Mouse (Mus musculus) hematopoietic stem cell, adult 5-6 weeks (primary cell): ENCODE measurements around the gene Mb. TPM values are rescaled to one million over a fixed set of nuclear protein-coding genes. Genes with fewer than 3 reads are reported as not detected.
A peak's percentile ranks its signal among the peaks of the same experiment; 100 is the strongest.

ENCODE experiments used
- ATAC-seq, 2 experiments: fragments of 125-278 bp in 1 of 2; replicated peaks in 1 of 2; 2 replicates each; pipeline ENCODE4 v1.8.0; 2016 to 2017; ENCODE audit warnings: inconsistent platforms in 2 of 2, mild to moderate bottlenecking in 2 of 2, moderate number of reproducible peaks in 2 of 2, low read depth in 1 of 2, moderate TSS enrichment in 1 of 2; ENCODE audit not compliant: low FRiP score in 2 of 2, poor library complexity in 2 of 2, severe bottlenecking in 2 of 2, insufficient read depth in 1 of 2, low TSS enrichment in 1 of 2
- total RNA-seq: library from RNA; stranded (forward); fragments of 172-1452, 232-1000 nt; gene quantifications from 2 replicates; pipeline ENCODE4 v1.2.3, GENCODE M21; 2017

Mb gene
- total RNA-seq, 1 experiment from 2014 or later = not detected

DNA sequence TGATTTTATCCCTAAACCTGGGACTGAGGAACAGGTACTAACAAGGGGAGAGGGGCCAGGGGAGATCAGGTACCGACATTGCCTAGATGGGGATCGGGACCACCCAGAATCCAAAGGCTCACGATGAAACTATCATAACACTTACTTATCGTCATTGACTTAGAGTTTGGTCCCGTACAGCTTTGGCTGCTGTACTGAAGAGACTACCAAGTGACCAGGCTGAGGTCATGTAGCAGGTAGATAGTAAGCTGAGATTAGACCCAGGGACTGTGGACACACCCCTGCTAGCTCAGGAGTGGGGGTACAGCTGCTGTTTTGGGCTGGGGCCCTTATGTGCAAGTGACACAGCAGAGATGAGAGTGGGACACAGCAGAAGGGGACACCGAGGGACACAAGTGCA lies 34.0 kb downstream of the Mb start:
- no peak for ATAC-seq

GRCm38 (mm10) chr15:77014985-77015384 lies 35.5 kb downstream of the Mb start:
- ATAC-seq = no peak

- no peak for ATAC-seq
Observed at GRCm38 (mm10) chr15:77014431-77014830, 36.0 kb downstream of the Mb start.

- no peak for ATAC-seq
Observed at GRCm38 (mm10) chr15:77013753-77014241, 36.7 kb downstream of the Mb start.

- no peak for ATAC-seq
Observed at GRCm38 (mm10) chr15:77008851-77009250, 41.6 kb downstream of the Mb start.

GRCm38 (mm10) chr15:77003868-77004215 lies 46.6 kb downstream of the Mb start:
- peak in 1 of 2 experiments; percentile 56; a peak in 1 of 4 replicates for ATAC-seq

DNA sequence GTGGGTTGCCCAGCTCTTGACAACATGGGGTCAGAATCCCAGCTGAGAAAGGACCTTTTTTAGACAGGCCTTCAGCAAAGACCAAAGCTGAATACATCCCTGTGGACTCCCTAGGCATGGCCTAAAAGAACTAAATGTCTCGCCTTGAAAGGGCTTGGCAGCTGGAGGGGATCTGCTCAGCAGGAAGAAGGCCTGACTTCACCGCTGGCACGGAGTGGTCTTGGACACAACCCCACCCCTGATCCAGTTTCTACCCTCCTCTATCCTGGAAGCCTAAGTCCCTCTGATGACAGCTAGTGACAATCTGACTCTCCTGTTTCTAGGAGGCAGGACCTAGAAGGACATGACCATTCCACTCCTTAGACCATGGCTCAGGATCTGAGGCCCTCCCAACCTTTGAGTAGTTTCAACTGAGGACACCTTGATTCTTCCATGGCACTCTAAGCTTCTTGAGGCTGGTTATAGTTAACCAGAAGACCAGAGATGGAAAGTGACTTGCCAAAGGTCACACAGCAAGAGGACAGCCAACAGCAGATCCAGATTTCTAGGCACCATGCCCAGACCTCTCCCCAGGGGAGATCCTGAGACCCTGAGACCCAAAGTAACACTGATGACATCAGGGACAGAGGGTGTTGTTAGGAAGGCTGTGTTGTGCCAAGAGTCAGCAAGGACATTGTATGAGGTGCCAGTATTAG lies 47.1 kb downstream of the Mb start:
- ATAC-seq = no peak

DNA sequence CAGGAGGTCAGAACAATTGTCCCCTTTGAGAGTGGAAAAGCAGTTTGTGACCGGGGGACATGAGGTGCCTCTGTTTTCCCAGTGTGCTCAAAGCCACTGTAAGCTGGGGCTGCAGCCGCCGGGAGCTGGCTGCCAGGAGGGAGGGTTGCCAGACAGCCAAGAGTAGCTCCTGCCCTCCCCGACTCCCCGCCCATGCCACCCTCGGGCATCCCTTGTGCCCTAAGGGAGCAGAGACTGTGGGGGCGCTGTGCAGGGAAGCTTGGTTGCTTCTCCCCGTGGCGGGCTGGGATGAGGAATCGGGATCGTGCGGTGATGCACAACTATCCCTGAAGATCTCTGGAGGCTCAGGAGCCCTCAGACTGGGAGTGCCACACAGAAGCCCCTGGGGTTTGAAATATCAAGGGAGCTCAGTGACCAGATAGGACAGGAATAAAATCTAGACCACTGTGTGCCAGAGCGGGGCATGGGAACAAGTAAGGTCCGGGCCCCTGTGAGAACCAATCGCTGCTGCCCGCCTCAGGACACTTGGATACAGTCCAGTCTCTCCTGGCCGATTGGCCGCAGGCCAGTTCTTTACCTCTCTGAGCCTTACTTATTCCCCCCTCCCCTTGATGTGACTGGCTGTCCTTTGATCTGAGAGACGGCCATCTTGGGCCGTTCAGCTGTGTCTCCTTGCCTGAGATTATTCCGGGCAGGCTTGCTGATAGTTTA lies 51.4 kb downstream of the Mb start:
- ATAC-seq = no peak

GRCm38 (mm10) chr15:76998048-76998447 lies 52.4 kb downstream of the Mb start:
- ATAC-seq = no peak

GRCm38 (mm10) chr15:76994413-76994812 lies 56.1 kb downstream of the Mb start:
- ATAC-seq = no peak

DNA sequence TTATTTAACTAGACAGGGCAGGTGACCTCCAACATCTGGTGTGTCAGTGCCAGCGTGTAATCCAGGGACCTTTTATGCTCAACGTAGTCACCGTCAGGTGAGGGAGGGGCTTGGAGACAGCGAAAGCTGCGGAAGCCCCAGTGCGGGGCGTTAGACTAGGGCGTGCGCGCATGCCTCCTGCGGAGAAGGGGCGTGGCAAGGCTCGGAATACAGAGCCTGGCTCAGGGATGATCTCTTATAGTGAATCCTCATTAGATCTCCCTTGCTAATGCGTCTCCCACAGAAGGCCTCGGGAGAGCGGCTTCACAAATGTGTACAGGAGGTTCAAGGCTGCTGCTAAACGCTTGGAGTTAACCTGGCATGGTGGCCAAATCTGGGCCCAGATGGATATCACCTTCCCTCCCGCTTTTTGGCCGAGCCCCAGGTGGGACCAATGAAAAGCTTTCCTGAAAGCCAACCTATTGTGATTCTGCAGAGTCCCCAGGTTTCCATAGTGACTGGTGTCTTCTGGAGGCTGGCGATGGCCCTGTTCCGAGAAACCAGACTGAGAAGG lies 62.9 kb downstream of the Mb start:
- ATAC-seq = 0 out of 4 replicates have a peak, but pooled peaks of 1 of the 2 experiments have one; percentile 29

- ATAC-seq = no peak
Observed at GRCm38 (mm10) chr15:76987137-76987536, 63.3 kb downstream of the Mb start.

DNA sequence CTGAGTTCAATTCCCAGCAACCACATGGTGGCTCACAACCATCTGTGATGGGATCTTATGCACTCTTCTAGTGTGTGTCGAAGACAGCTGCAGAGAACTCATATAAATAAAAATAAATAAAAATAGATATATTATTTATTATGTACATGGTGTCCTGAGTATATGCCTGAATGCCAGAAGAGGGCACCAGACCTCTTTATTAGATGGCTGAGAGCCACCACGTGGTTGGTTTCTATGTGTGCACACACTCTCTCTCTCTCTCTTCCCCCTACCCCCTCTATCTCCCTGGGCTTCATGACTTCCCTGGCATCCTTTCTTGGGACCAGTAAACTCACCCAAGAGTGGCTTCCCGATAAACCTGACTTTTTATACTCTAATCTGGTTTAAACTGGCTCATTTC lies 67.7 kb downstream of the Mb start:
- no peak for ATAC-seq

DNA sequence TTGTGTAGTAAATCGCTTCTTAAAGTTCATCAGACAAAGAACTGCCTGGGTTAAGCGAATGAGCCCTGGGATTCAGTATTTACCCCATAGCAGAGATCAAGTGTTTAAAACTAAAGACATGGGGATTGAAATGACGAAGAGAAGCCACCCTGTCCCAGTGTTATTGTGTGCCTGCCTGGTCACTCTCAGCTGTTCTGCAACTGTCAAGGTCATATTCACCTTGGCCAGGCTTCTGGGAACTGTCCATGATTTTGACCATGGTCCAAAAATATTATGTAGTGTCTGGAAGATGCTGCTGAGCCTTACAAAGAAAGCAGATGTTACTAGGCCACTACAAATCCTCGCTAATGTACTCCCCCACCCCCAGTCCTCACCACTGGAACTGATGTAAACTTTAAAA lies 70.7 kb downstream of the Mb start:
- ATAC-seq = no peak

- ATAC-seq = no peak
Observed at GRCm38 (mm10) chr15:76976619-76977018, 73.9 kb downstream of the Mb start.

DNA sequence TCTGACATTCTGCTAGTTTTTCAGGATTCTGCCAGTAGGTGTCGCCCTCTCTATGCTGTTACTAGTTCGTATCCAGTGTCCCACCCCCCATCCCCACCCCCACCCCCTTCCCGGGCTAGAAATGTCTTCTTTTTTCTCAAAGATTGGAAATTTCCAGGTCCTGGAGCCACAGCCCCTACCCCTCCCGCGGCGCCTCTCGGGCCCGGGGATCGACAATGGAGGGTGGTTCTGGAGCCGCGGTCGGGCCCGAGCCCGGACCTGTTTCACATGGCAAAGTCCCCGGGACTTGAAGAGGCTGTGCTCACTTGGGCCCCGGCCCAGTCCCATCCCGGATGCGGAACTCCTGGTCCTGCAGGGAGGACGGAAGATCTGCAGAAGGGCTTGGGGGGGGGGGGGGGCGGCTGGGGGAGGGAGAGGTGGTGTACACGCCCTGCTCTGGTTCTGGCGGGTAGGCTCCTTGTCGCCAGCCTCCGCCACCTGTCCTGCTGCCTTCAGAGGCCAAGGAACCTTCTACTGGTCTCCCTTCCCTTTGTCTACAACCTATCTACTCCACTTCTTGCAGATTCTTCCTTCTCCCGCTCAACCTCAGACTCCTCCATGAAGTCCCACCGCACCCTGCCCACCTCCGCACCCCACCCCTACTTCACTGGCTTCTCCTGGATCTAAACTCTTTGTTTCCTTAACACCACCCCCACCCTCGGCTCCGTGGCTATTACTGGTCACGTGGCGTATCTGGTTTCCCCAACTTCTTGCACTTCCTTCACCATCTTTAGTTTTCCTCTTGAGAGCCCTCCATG lies 76.4 kb downstream of the Mb start:
- ATAC-seq = peak; percentile 45 to 46

- no peak for ATAC-seq
Observed at GRCm38 (mm10) chr15:76973272-76973854, 77.1 kb downstream of the Mb start.
